Mouse (Mus musculus): ENCODE measurements around the gene Dab2.

The Dab2 gene

DNA sequence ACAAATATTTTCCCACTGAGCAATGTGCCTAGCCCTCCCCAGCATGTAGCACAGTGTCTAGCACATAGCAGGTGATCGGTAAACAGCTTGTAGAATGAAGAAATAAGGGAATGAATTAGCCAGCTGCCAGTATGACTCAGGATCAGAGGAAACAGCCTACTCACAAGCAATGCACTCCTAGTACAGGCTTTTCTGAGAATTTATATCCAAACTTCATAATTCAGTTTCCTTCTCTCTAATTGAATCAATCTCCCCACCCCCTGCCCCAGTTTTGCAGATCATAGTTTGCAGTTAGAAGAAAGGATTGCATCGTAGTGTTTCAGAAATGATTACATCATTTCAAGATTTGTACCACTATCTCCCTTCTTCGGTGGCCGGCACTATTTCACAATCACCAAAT, 26.4 kb downstream of the Dab2 start:
- DNase-seq: no peak

DNA sequence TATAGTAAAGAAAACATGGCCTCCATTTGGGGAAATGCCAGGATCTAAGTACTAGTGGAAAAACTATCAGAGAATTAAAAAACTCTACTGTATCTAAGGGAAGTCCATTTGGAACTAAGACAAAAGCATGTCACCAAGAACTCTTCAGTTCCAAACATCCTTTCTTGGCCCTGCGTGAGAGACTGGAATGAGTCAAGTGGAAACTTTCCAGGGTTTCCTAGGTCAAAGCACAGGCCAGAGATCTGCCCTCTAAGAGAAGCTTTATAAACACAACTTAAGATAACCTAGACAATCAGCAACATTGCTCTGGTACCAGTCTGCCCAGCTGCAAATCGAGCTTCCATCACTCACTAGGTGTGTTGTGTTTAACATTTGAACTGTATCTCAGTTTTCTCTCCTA, 31.8 kb downstream of the Dab2 start:
- DNase-seq: no peak

DNA sequence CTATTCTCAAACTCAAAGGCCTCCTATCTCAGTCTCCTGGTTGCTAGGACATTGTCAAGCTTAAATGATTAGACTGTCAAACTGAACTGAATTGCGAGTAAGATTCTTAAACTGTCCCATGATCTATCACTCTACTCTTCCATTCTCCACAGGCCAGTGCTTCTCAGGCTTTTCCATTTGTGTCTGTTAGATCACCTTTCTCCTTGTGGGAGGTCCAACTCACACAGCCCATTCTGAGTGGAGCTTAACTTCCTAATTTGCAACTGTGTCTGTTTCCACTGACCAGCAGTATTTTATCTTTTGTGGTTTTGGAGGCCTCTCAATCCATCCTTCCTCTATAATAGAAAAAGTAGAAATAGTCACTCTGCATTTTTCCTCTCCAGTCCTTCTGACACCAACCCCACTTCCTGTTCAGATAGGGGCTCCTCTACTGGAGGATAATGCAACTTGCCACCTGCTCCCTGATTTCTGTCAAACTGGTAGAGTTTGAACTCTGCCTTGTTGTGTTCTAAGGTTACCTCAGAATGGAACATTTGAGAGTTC, 35.1 kb downstream of the Dab2 start:
- no peak for DNase-seq

DNA sequence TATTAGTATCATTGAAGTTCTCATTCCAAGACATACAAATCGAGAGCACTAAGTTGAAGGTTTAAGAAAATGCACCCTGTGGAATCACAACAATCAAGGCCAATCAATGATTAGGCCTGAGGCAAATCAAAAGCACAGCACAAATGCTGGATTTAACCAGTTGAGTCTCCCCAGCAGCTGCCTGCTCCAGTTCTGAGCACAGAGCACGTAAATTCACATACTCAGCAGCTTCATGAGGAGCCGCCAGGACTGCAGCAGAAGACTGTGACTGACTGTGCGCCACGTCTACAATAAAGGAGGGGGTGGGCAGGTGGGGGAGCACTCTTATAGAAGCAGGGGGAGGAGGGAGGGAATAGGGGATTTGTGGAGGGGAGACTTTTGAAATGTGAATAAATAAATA, 40.2 kb downstream of the Dab2 start:
- DNase-seq: no peak

DNA sequence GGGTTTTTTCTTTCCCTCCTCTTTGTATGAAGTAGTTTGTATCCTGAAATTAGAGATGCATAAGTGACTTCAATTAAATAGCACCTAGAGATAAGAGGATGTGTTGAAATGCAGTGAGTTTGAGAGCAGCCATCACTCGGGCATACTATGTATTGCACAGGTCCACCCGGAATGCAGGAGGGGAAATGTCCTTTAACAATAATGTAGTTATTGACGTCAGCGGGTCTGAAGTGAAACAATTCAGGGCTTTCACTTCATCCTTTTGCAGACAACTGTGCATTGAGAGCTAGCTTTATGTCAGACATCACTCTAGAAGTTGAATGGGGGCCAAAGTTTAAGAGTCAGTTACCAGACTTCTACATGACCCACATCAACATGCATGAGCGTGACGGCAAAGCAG, 40.8 kb downstream of the Dab2 start:
- DNase-seq: no peak

DNA sequence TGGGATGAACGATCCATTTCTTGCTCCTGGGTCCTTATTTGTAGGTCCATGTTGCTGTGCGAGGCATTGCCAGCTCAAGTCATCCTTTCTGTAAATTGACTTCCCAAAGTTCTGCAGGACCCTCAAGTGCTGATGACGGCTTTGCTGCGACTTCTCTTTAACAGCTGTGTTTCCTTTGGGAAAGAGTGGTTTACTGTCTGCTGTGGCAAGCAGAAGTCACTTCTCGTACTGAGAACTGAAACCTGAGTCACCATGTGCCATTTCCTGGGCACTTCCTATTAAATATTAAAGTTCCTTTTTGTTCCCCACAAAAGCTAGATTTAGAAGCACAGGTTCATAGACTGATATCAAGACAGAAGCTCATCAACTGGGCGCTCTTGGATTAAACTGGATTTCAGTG, 41.8 kb downstream of the Dab2 start:
- no peak for DNase-seq

DNA sequence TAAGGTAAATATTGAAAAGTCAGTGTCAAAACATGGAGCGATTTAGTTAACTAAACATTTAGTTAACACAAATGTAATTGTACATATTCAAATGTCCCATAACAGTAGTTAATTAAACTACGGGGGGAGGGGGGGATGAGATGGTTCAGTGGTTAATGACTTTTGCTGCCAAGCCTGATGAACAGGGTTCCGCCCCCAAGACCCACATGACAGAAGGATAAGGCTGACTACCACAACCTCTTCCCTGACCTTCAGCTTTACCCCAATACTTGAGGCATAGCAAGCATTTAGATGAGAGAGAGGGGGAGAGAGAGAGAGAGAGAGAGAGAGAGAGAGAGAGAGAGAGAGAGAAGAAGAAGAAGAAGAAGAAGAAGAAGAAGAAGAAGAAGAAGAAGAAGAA, 54.3 kb downstream of the Dab2 start:
- DNase-seq: no peak

DNA sequence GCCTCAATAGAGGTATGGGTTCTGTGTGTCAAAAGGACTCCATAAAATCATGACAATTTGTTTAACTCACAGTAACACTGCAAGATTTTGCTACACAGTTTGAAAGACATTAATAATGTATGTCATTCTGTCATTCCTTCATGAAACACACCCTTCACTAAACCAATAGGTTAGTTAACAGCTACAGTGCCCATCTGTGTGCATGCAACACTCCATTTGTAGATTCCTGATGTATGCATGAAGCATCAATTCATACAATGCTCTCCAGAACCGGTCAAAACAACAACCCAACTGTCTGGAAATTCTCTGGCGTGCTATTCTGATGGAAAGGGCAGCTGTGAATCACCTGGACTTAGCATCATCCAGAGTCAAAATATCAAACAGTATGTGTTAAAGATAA, 60.3 kb downstream of the Dab2 start:
- DNase-seq: no peak

DNA sequence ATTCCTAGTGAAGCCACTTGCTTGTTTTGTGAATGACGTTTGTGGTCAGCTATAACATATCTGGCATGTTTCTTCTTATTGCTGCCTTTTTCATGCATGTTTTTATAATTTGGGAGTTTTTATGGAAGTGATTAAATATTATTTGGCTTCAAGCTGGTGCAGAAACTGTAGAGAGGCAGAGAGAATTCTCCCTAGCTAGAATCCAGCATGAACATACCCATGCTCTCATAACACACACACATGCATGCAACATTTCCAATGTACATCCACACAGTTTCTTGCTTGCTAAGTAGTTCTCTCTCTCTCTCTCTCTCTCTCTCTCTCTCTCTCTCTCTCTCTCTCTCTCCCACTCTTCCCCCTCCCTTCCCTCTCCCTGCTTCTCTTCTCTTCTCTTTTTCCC, 70.4 kb downstream of the Dab2 start:
- DNase-seq: no peak

DNA sequence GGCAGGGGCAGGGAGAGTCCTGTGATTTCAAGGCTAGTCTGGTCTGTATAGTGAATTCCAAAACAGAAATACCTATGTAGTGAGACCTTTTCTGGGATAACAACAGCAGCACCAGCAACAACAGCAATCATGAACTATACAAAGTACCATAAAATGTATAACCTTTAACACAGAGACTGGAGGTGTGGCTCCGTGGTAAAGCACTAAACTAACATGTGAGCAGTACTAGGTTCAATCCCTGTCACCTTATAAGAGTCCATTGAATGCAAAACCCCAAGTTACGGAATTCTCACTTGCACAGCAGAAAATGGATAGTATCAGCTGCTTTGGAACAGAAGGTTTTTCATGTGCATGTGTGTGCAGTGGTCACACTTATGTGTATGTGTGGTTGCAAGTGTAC, 71.9 kb downstream of the Dab2 start:
- no peak for DNase-seq

DNA sequence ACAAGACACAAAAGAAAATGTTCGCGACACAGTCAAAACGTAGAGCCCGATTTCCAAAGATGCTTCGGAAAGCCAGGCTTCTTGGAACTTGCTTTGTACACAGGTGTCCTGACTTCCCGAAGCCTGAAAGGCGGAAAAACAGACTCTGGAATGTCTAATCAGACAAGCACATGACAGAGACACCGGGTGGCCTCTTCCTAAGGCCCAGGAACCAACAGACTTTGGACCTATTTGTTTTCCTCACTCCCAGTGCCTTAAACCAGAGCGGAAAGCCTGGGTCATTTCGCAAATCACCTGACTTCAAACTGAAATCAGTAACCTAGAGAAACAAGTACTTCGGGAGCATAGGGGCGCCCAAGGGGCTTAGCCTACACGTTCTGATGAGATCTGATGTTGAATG, 75.4 kb downstream of the Dab2 start:
- DNase-seq: no peak

DNA sequence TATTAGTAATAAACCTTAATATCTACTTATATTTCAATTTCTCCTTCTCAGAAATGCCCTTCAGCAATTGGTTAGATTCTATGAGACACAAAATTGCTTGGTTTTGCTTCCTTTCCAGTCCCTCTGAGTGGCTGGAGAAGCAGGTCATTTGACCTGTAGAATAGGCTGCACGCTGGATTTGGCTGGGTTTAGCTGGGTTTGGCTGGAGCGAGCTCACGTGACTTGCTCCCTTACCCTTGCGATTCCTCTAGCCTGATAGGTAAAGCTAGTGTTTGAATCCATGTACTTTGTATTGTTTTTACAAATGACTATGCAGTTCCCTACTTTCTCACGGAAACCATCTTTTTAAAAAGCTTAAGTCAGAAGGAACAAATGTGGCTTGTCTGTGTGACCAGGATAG, 76.4 kb downstream of the Dab2 start:
- DNase-seq: no peak

DNA sequence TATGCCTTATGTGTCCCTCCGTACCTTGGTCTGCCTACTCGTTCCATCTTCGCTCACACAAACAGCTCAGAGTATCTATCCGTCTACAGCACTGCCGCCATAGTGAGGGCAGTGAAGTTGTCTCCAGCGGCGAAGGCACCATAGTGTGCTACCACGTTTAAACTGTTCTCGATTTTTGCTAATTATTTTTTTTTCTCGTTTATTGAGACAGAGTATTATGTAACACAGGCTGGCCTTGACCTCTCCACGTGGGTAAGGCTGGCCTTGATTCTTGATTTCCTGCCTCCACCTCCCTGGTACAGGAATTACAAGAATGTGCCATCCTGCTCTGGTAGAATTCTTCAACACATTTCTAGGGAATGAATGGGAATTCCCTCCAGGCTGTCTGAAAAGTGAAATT, 77.2 kb downstream of the Dab2 start:
- DNase-seq: no peak

DNA sequence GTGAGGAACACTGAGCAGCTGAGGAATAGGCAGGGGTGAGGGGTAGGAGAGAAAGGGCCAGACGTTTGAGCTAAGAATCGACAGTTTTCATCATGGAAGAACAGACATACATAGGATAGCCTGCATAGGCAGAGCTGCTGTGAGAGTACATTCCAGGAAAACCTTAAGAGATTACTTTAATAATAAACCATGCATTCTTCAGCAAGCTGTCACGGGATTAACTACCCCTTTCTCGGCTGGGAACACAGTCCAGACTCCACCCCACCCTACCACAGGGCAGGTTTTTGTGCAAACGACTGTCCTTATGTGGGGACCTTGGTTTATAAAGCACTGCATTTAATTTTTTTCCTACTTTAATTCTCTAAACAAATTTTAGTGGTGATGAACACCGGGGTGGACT, 84.4 kb downstream of the Dab2 start:
- no peak for DNase-seq

DNA sequence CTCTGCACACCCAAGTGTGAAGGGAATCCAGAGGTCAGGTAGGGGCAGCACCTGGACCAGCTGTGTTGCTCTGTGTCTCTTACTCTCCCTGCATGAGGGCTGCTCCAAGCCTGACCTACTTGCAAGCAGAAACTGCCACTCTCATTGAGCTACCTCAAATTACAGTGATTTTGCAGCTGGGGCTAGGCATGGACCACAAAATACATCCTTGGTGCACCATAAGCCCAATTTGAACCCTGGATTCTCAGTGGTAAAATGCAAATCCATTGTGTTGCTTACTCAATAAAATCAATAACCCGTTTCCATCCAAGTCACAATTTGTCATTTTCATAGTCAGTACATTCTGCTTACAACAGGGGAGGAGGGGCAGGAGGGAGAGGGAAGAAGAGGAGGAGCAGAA, 85.7 kb downstream of the Dab2 start:
- DNase-seq: no peak

DNA sequence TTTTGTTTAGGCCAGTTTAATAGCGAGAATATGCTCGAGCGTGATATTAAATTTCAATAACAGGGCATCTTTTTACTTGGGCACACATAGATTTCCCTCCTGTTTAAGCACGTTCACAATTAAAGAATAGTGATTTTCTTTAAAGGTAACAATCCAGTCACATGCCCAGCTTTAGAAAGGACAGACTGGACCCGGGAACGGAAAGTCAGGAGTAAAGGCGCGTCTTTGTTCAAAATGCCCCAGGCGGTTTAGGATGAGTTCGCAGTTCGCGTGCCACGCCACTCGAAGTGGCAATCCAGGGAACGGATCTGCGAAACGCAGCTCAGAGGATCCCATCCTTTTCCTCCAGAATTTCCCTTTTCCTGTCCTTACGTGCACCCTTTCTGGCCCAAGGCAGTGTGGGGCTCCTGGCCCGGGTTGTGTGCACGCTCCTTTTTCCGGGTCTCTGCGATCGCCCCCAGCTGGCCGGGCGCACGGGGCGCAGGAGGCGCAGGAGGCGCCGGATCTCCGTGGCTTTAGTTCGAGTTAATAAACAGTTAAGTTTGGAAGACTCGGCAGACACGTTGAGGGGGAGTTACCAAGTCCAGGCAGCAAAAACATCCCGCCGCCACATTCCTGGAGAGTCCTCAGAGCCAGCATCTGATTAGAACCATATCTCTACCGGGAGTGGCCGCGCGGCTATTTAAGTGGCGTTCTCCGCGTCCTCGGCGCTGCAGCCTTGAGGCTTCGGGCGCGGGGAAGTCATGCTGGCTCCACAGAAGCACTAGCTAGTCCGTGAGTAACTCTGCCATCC, 86.8 kb downstream of the Dab2 start:
- peak; percentile 8 for DNase-seq

DNA sequence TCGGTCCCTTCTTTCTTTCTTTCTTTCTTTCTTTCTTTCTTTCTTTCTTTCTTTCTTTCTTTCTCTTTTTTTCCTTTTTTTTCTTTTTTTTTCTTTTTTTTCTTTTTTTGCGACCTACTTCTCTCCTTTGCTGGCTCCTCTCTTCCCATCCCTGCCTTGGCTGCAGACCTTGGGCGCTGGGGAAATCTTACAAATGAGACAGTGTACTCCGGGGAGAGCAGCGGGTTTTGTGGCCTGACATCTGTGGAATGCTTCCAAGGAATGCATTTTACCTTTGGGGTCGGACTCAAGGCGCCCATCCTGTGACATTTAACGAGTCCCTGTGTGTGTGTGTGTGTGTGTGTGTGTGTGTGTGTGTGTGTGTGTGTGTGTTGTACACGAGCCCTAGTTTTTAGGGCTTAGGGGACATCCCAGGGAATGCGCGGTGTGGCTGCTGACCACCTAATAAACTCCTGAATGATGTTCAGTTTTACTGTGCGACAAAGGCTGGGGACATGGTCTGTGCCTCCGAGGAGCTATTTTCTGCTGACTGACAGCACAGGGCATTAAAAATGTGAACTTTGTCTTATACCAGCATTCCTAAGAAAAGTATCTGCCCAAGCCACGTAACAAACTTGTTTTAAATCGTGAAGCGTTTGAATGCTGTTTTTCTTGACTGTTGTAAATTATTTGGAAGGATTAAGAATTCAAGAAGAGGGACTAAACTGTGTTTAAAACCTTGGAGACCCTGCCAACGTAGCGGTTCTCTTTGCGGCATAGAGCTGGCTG, 87.6 kb downstream of the Dab2 start:
- no peak for DNase-seq

DNA sequence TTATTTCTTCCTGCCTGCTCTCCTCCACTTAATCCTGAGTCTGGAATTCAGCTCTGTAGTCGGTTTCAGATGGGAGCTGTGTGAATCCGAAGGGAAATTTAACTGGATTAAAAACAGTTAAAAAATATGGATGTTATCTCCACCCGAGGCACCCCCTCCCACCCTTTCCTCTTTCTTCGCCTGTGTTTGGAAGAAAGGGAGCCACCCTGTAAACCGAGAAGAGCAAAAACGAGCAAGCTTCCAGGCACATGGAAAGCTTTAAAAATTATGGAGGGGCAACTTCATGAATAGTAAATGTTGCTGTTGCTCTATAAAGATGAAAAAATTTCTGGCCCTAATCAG, 88.1 kb downstream of the Dab2 start:
- no peak for DNase-seq

DNA sequence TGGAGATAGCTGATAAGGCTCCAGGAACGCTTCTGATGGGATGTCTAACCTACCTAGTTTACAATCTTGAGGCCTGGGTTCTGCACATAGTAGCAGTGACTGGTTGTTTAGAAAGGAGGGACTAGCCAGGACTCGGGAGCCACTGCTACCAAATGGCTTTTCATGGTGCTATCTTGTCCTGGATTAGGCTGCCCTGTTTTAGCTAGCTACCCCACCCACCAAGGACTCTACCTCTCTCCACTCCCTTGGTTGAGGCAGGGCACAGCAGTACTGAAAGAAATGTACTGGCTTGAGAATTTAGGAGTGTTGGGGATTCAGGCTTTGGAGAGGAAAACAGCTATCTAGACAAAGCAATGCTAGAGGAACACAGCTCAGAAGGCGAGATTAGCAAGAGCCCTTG, 88.6 kb downstream of the Dab2 start:
- no peak for DNase-seq

DNA sequence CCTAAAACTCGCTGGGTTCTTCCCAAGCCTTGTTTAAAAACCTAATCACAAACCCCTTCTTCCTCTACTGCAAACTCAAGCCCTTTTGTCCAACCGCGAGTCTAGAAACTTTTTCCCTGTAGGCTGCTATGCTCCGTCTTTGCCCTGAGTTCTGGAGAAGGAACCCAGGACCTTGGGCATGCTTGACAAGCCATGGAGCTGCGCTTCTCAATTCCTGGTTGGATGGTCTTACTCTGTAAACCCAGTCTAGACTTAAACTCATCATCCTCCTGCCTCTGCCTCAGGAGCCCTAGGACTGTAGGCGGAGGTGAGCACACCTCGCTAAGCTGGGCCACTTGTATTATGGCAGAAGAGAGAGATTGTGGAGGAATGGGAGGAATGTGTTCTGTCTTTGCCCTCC, 89.0 kb downstream of the Dab2 start:
- no peak for DNase-seq

DNA sequence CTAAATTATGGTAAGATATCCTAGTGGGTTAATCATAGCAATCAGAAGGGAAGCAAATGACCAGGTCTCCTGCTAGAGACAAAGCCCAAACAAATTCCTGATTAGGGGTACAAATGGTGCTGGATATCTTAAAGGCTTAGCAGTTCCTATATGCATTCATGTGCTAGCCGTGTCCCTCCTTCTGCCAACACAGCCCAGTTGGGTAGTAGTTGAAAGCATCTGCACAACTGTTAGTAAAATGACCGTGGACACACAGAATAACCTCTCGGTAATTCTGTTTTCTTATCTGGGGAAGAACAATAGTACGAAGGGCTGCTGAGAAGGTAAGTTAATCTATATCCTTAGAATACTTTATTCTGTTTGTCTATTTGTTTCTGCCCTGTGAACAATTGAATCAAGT, 90.5 kb downstream of the Dab2 start:
- no peak for DNase-seq

DNA sequence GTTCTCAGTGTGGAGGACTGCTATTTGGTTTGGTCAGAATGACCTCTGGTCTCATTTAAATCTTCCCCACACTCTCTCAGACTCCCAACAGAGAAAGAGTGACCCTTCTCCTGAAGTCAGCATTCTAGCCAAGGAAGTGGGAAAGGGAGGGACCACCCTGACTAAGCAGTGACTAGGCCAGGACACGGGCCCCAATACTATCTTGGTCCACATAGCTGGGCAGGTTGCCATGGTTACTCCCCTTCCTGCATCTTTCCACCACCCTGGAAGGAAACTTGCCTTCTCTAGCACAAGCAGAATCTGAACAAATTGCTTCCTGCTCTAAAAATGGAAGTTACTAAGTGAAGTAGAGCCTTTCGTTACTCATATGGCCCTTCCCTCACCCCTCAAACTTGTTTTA, 91.1 kb downstream of the Dab2 start:
- DNase-seq: no peak

DNA sequence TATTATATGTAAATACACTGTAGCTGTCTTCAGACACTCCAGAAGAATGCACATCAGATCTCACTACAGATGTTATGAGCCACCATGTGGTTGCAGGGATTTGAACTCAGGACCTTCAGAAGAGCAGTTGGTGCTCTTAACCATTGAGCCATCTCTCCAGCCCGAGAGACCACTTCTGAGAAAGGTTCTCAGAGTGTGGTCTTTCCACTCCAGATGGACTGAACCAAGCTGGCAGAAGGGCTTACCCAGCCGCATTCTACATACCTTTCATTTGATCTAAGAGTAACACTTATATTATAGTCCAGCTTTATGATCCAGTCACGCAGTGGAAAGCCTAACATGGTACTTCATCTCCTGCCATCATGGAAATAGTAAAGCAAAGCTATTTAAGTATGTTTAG, 92.3 kb downstream of the Dab2 start:
- no peak for DNase-seq

DNA sequence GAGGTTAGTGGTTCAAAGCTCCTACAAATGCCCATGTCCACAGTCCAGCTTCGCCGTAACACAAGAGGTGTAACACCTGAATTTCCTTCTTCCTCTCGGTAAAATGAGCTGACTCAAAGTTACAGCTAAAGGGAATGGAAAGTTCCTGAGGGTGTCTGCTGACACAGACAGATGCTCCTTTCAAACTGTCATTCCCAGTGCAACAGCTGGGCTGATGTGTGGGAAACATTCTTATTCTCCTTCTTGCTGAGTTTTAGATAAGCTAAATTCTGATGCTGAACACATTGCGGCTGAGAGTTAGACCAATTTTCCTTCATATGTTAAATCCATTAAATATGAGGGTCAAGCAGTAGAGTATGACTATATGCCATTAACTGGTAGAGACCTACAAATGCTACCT, 94.0 kb downstream of the Dab2 start:
- DNase-seq: no peak

DNA sequence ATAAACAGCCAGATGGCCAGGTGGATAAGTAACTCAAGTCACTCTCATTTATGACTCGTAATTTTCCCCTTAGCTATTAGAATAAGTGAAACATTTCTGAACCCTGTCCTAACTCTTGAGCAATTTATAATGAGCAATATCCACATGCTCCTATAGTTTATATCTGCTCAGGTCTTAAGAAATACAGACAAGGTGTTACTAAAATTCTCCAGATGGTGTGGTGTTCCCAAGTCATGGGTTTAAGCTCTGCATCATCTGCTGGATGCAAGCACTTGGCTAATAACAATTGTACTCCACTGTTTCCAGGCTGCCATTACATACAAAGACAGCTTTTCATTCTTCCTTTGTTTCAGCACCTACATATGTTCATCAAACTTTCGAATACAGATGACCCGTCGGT, 98.6 kb downstream of the Dab2 start:
- no peak for DNase-seq

Measured in cerebellum, adult 11-12 months (tissue).